Comparison of ENCODE assay signal across 14 mouse cellular contexts in the genomic region with DNA sequence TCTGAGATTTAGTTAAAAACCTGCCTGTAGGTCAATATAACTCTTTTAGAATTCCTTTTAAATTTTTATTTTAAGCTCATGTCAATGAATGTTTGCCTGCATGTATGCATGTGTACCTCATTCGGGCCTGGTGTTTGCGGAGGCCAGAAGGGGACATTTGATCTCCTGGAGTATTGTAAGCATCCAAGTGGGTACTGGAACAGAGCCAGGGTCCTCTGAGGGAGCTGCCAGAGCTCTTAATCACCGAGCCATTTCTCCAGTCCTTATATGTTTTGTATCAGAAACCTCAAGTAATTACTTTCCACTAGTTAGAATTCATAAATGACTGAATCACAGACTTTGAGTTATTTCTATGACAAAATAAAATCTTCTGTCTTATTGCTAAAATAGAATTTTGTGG.
DNase-seq lines count a peak whose midpoint lies in the region; ATAC-seq and TF ChIP-seq lines count a peak whose summit lies in the region.
"Had no signal": no experiment of that assay in that cellular context is flagged by ENCODE, and none has a peak within 500 bp of the region (broad histone marks: within the 10 kb centered on the region; RNA-seq: fewer than 3 reads in every experiment).

No protein-coding gene starts in this region.

- CTCF ChIA-PET in Patski (lab: Charles Lee) = interaction anchor here (0.7 to 1.6 kb wide), 4 partner anchors 9 to 95 kb away, joined by 3 to 4 read pairs (median 4); no protein-coding TSS in a partner anchor

- H3K4me3 ChIP-seq in forebrain, postnatal 0 days (ENCODE audit: low read depth, low read length) = no peak overlapping the region
- no peak overlapping the region for H3K4me3 ChIP-seq in forebrain, embryonic 16.5 days (replicated peaks; ENCODE audit: low read length)
- no peak overlapping the region for H3K4me3 ChIP-seq in lung, postnatal 0 days (ENCODE audit: low read depth, low read length)
- H3K4me3 ChIP-seq: embryonic facial prominence, embryonic 12.5 days; forebrain, embryonic 13.5 days; heart, embryonic 10.5 days; megakaryocyte, embryonic 14.5 days had no signal

- H3K27ac ChIP-seq in forebrain, postnatal 0 days (ENCODE audit: low read depth, low read length) = no peak overlapping the region
- no peak overlapping the region for H3K27ac ChIP-seq in forebrain, embryonic 16.5 days (ENCODE audit: low read length)
- H3K27ac ChIP-seq in lung, postnatal 0 days (ENCODE audit: low read length) = no peak overlapping the region
- H3K27ac ChIP-seq: embryonic facial prominence, embryonic 12.5 days; heart, embryonic 10.5 days had no signal

- in situ Hi-C loops in Patski (cut with MboI; ENCODE audit: low pct_unique_long_range_greater_than_20kb) = no loop called here

- TF ChIP-seq CTCF in forebrain, postnatal 0 days (IDR thresholded peaks at IDR 0.05; ENCODE audit: low read depth) = no peak
- no peak for TF ChIP-seq CTCF in lung, postnatal 0 days (IDR thresholded peaks at IDR 0.05)
- TF ChIP-seq CTCF in Patski (IDR thresholded peaks at IDR 0.05) = no peak
- TF ChIP-seq CTCF in brain, embryonic 14.5 days (IDR thresholded peaks at IDR 0.05; ENCODE audit: borderline replicate concordance, extremely low read depth, insufficient read depth, insufficient read length) = no peak

- 31% methylated on average over 3 of the region's 3 CpGs for WGBS in forebrain, postnatal 0 days
- 16% methylated on average over 3 of the region's 3 CpGs for WGBS in forebrain, embryonic 16.5 days
- WGBS in lung, postnatal 0 days = 31% methylated on average over 3 of the region's 3 CpGs

- no peak overlapping the region for H3K4me2 ChIP-seq in forebrain, postnatal 0 days (ENCODE audit: low read depth)
- H3K4me2 ChIP-seq in forebrain, embryonic 16.5 days (ENCODE audit: low read length) = no peak overlapping the region
- H3K4me2 ChIP-seq in lung, postnatal 0 days (replicated peaks; ENCODE audit: low read depth, low read length) = no peak overlapping the region
- H3K4me2 ChIP-seq: embryonic facial prominence, embryonic 12.5 days had no signal

- H3K4me1 ChIP-seq in forebrain, postnatal 0 days (ENCODE audit: insufficient read depth) = peaks cover 19% of the 10 kb centered on the region
- peaks cover 27% of the 10 kb centered on the region for H3K4me1 ChIP-seq in forebrain, embryonic 16.5 days (replicated peaks; ENCODE audit: control insufficient read depth, insufficient read depth, low read length)
- 0 out of 2 replicates have a peak, but pooled peaks cover 4% of the 10 kb centered on the region for H3K4me1 ChIP-seq in lung, postnatal 0 days (ENCODE audit: insufficient read depth, low read depth, low read length)
- H3K4me1 ChIP-seq: heart, embryonic 10.5 days had no signal

- H3K9ac ChIP-seq in forebrain, postnatal 0 days = no peak overlapping the region
- no peak overlapping the region for H3K9ac ChIP-seq in forebrain, embryonic 16.5 days (replicated peaks; ENCODE audit: low read depth, low read length)
- no peak overlapping the region for H3K9ac ChIP-seq in lung, postnatal 0 days (replicated peaks; ENCODE audit: low read depth)
- H3K9ac ChIP-seq: embryonic facial prominence, embryonic 12.5 days had no signal

- POLR2A ChIA-PET in Patski (lab: Charles Lee) = no interaction called here

- TF ChIP-seq POLR2A in brain, embryonic 14.5 days (IDR thresholded peaks at IDR 0.05; ENCODE audit: borderline replicate concordance, extremely low read depth, insufficient read depth, insufficient read length, poor library complexity, severe bottlenecking) = no peak

- H3K27me3 ChIP-seq in forebrain, postnatal 0 days (ENCODE audit: insufficient read depth, low read length) = no peaks in the 10 kb centered on the region
- no peaks in the 10 kb centered on the region for H3K27me3 ChIP-seq in forebrain, embryonic 16.5 days (replicated peaks; ENCODE audit: control insufficient read depth, insufficient read depth, low read length)
- H3K27me3 ChIP-seq in lung, postnatal 0 days (replicated peaks; ENCODE audit: insufficient read depth, low read length) = no peaks in the 10 kb centered on the region
- H3K27me3 ChIP-seq in Patski = no peaks in the 10 kb centered on the region
- H3K27me3 ChIP-seq: embryonic facial prominence, embryonic 12.5 days had no signal

- ATAC-seq in forebrain, postnatal 0 days = no peak
- no peak for ATAC-seq in forebrain, embryonic 16.5 days
- no peak for ATAC-seq in lung, postnatal 0 days
- no peak for ATAC-seq in Patski
- ATAC-seq: activated CD4-positive, CD25-positive, alpha-beta regulatory T cell, adult 4 months had no signal

- peak; percentile 13 for DNase-seq in forebrain, postnatal 0 days
- DNase-seq in lung, postnatal 0 days (ENCODE audit: low spot score) = peak; percentile 56
- no peak for DNase-seq in lung, postnatal 10 days
- peak; percentile 28 for DNase-seq in Patski (ENCODE audit: low read depth, low spot score)
- DNase-seq in brain, embryonic 14.5 days (ENCODE audit: low read depth) = peak; percentile 80
- no peak for DNase-seq in kidney, adult 18-20 months
- DNase-seq: kidney, postnatal 4 days; thymus, postnatal 14 days had no signal

- no peak for TF ChIP-seq EP300 in lung, postnatal 0 days (IDR thresholded peaks at IDR 0.05)

- no peaks in the 10 kb centered on the region for H3K9me3 ChIP-seq in forebrain, postnatal 0 days (ENCODE audit: low read length)
- H3K9me3 ChIP-seq in forebrain, embryonic 16.5 days (ENCODE audit: control insufficient read depth, low read length) = no peaks in the 10 kb centered on the region
- H3K9me3 ChIP-seq in lung, postnatal 0 days (ENCODE audit: low read length) = no peaks in the 10 kb centered on the region
- H3K9me3 ChIP-seq: embryonic facial prominence, embryonic 12.5 days; forebrain, embryonic 13.5 days; heart, embryonic 10.5 days; megakaryocyte, embryonic 14.5 days had no signal

- no peaks in the 10 kb centered on the region for H3K36me3 ChIP-seq in forebrain, postnatal 0 days (ENCODE audit: insufficient read depth)
- H3K36me3 ChIP-seq in forebrain, embryonic 16.5 days (ENCODE audit: control insufficient read depth, insufficient read depth) = no peaks in the 10 kb centered on the region
- no peaks in the 10 kb centered on the region for H3K36me3 ChIP-seq in lung, postnatal 0 days (ENCODE audit: insufficient read depth, low read length)
- H3K36me3 ChIP-seq: embryonic facial prominence, embryonic 12.5 days; heart, embryonic 10.5 days had no signal

Comparison
In these comparisons a context has a peak if more than half of its experiments do, and no peak if none do; other contexts are left out.
1. DNase-seq: peak in forebrain, postnatal 0 days (single experiment), lung, postnatal 0 days (single experiment), Patski (single experiment) and brain, embryonic 14.5 days (single experiment); none in lung, postnatal 10 days (single experiment) and kidney, adult 18-20 months (single experiment).